Mouse (Mus musculus): ENCODE data around the gene Sgtb. TPM values are rescaled to one million over a fixed set of nuclear protein-coding genes. Genes with fewer than 3 reads are reported as not detected.

Sgtb gene
- polyA plus RNA-seq, 1 experiment from 2014 or later, result 7.4 TPM

DNA sequence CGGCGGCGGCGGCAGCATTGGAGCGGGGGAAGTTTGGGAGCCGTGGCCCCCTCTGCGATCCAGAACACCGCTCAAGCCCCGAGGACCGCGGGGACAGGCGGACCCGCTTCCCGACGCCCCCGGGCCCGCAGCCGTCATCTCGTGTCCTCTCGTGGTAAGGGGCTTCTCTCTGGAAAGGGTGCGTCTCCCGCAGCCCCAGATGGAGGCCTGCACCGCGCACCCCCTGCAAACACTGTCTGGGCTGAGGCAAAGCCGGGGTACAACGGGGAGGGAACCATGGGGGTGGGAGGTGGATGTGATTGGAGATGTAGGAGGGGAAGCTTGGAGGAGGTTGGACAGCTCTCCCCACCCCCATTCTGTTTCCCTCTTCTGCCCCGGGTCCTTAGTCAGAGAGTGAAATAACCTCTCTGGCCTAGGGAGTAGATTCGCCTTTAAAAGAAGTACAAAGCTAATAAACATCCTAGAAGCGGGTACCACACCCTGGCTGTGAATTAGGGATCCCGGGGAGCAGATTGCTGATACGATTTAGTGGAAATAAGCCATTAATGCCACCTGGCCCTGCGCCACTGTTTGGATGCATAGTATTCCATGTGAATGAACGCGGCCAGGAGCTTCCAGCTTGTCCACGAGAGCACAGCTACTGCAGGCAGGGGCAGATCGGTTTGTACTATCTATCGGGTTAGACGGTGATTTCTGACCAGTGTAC is 428 bp downstream of the Sgtb start:
- Histone ChIP-seq H3K36me3 (peaks cover 6% of the 10 kb centered on the region; the same call in 1 of the 2 replicates), H3K9ac (replicated peaks) (peak overlapping the region; percentile 76), H3K9me3 (no peaks in the 10 kb centered on the region), H3K4me1 (replicated peaks) (peaks cover 9% of the 10 kb centered on the region; the same call in 1 of the 2 replicates), H3K27ac (peak overlapping the region; percentile 77), H3K4me3 (replicated peaks) (peak overlapping the region; percentile 80), H3K4me2 (peak overlapping the region; percentile 99), H3K27me3 (no peaks in the 10 kb centered on the region)
- peak; percentile 83 for ATAC-seq (ENCODE audit: insufficient number of reproducible peaks, insufficient read depth, low FRiP score, low TSS enrichment, low read depth)
- WGBS, result 2% methylated on average over 38 of the region's 38 CpGs

DNA sequence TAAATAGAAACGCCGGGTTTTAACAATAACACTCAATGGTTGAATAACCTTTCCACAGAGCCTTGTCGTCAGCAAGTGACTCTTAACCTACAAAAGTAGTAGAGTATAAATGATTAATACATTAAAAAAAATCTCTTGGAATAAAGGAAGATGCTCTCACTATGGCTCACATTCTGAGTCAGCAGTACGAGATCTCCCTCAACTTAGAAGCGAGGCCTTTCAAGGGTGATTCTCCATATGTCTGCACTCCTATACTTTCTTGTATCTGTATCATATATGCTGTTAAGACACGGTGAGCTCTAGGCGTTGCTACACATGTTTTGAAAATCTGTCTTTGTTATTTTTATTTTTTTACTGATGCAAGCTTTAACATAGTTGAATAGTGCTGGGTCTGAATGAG is 985 bp downstream of the Sgtb start:
- no peak overlapping the region for H3K27ac ChIP-seq
- peaks cover 7% of the 10 kb centered on the region; the same call in 1 of the 2 replicates for H3K36me3 ChIP-seq
- H3K27me3 ChIP-seq, result no peaks in the 10 kb centered on the region
- peak overlapping the region; percentile 76; the same call in 1 of the 2 replicates for H3K9ac ChIP-seq (replicated peaks)
- ATAC-seq (ENCODE audit: insufficient number of reproducible peaks, insufficient read depth, low FRiP score, low TSS enrichment, low read depth), result no peak
- 58% methylated on average over 7 of the region's 7 CpGs for WGBS
- H3K9me3 ChIP-seq, result no peaks in the 10 kb centered on the region
- H3K4me2 ChIP-seq, result peak overlapping the region; percentile 99
- H3K4me1 ChIP-seq (replicated peaks), result peaks cover 9% of the 10 kb centered on the region; the same call in 1 of the 2 replicates
- peak overlapping the region; percentile 80 for H3K4me3 ChIP-seq (replicated peaks)

DNA sequence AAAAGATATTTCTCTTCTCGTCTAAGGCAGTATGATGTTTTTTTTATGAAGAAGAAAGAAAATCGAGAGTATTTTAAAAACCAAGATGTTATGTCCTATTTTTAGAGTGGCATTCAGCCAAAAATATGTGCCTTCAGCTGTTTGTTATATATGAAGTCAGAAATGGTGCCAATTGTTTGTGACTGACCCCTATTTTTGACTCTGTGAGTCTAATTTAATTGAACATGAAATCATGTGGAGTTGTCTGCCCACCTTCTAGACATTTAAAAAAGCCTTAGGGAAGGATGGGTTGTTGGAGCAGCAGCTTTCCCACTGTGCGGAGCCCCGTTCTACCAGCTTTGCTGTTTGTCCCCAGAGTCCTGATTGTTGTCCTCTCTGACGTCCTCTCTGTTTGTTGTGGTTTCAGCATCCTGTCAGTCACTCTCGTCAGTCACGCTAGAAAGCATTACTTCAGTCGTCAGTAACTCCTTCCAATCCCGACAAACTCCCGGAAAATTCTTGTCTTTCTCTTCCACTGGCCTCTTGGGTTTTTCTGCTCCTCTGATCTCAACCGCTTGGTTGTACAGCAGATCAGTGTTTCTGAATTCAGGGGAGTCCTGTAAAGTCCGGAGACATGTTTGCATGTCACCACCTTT is 2.8 kb downstream of the Sgtb start:
- Histone ChIP-seq H3K4me1 (replicated peaks) (peaks cover 9% of the 10 kb centered on the region; the same call in 1 of the 2 replicates), H3K27me3 (no peaks in the 10 kb centered on the region), H3K27ac (no peak overlapping the region), H3K9ac (replicated peaks) (no peak overlapping the region), H3K9me3 (no peaks in the 10 kb centered on the region), H3K36me3 (peaks cover 20% of the 10 kb centered on the region; the same call in 1 of the 2 replicates), H3K4me3 (replicated peaks) (no peak overlapping the region), H3K4me2 (no peak overlapping the region)
- 72% methylated on average over 12 of the region's 12 CpGs for WGBS
- ATAC-seq (ENCODE audit: insufficient number of reproducible peaks, insufficient read depth, low FRiP score, low TSS enrichment, low read depth), result no peak

DNA sequence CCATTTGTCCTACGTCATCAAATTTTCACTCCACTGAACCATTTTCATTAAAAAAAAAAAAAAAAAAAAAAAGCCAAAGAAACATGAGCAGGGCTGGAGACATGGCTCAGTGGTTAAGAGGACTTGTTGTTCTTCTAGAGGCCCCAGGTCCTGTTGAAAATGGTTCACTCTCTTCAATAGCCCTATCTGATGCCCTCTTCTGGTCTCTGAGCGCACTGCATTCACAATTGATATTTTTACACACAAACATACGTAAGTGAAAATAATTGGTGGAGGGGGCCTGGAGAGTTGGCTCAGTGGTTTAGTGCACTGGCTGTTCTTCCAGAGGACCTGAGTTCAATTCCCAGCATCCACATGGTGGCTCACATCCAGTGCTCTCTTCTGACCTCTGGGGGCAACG is 4.2 kb downstream of the Sgtb start:
- H3K4me3 ChIP-seq (replicated peaks), result no peak overlapping the region
- no peak overlapping the region for H3K4me2 ChIP-seq
- ATAC-seq (ENCODE audit: insufficient number of reproducible peaks, insufficient read depth, low FRiP score, low TSS enrichment, low read depth), result no peak
- H3K9ac ChIP-seq (replicated peaks), result no peak overlapping the region
- H3K27ac ChIP-seq, result no peak overlapping the region
- peaks cover 27% of the 10 kb centered on the region for H3K36me3 ChIP-seq
- H3K4me1 ChIP-seq (replicated peaks), result peaks cover 4% of the 10 kb centered on the region; the same call in 1 of the 2 replicates
- WGBS, result 91% methylated on average over 4 of the region's 4 CpGs
- no peaks in the 10 kb centered on the region for H3K9me3 ChIP-seq
- no peaks in the 10 kb centered on the region for H3K27me3 ChIP-seq

DNA sequence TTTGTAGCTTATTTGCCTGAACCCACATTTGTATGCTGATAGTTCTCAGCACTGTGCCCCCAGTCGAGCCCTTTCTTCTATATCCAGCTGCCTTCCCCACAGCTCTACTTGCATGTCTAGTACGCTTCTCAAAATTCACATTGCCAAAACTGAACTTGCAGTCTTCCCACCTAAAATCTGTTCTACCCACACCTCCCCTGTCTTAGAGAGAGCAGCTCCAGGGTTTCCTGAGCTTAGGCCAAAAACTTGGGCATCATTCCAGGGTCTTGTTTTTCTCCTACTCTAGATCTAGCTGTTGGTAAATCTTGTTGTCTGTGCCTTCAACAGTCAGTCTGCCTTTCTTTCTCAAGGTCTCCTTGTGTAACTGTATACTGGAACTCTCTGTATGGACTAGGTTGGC is 5.3 kb downstream of the Sgtb start:
- Histone ChIP-seq H3K4me3 (replicated peaks) (no peak overlapping the region), H3K4me2 (no peak overlapping the region), H3K27me3 (no peaks in the 10 kb centered on the region), H3K36me3 (peaks cover 33% of the 10 kb centered on the region), H3K9me3 (no peaks in the 10 kb centered on the region), H3K4me1 (replicated peaks) (peaks cover 4% of the 10 kb centered on the region; the same call in 1 of the 2 replicates), H3K27ac (no peak overlapping the region), H3K9ac (replicated peaks) (no peak overlapping the region)
- WGBS, result 96% methylated on average over 2 of the region's 2 CpGs
- ATAC-seq (ENCODE audit: insufficient number of reproducible peaks, insufficient read depth, low FRiP score, low TSS enrichment, low read depth), result no peak

DNA sequence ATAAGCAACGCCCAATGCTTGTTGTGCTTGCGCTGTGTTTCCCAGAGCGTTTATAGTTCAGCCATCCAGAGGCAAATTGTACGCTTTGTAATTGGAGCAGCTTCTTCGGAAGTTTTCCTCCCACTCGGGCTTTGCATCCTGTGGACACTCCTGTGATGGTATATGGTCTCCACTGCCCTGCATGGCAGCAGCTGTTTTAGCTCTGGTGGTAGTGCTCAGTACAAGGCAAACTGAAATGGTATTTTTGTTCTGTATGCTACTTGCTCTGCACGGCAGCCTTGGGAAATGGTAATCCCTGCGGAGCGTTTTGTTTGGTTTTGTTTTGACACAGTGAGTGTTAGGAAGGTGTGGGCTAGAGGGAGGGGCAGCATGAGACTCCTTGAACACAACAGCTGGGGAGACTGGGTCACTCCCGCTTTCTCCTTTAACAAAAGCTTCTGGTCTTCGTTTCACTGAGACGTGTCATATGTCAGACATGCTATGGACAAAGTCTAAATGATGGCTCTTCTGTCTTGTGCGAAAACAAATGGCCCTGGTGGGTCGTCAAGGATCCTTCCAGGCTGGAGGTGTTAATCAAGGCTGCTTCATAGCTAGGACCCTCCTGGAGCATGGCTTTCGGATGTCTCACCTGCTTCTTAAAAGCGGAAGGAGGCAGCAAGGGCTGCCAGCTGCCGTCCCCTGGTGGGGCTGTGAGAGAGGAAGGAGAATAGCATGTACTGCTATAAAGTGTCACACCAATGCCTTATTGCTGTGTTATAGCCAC is 12.7 kb downstream of the Sgtb start:
- Histone ChIP-seq H3K27me3 (no peaks in the 10 kb centered on the region), H3K27ac (no peak overlapping the region), H3K9me3 (no peaks in the 10 kb centered on the region), H3K4me3 (replicated peaks) (no peak overlapping the region), H3K4me2 (no peak overlapping the region), H3K9ac (replicated peaks) (no peak overlapping the region), H3K4me1 (replicated peaks) (peaks cover 5% of the 10 kb centered on the region; the same call in 1 of the 2 replicates), H3K36me3 (peaks cover 29% of the 10 kb centered on the region)
- no peak for ATAC-seq (ENCODE audit: insufficient number of reproducible peaks, insufficient read depth, low FRiP score, low TSS enrichment, low read depth)
- 50% methylated on average over 17 of the region's 17 CpGs for WGBS

DNA sequence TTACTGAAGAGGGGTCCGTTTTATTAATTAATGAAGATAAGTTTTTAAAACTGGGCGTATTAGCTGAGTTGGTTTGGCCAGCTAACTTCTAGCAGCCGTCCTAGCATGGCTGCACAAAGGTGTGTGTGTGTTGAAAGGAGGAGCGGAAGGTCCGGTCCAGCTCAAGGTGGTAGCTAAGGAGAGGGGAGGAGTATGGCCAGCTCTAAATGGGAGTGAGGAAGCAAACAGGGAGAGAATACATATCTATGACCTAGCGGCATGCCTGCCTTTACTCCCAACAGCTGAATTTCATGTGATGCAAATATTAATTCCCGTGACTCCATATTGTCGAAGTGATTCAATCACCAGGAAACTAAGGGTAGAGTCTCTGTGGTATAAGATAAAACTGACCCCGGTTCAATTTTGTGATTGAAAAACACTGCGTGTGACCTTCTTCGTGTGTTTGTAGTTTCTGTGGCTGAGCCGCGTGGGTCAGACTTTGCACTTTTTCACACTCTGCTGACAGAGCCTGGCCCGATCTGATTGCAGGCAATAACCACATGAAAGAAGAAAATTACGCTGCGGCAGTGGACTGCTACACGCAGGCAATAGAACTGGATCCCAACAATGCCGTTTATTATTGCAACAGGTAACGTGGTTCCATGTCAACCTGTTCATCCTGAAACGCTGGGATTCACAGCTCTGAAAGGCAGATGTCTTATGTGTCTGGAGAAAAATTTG is 14.3 kb downstream of the Sgtb start:
- 87% methylated on average over 20 of the region's 20 CpGs for WGBS
- Histone ChIP-seq H3K36me3 (peaks cover 20% of the 10 kb centered on the region), H3K9me3 (no peaks in the 10 kb centered on the region), H3K4me3 (replicated peaks) (no peak overlapping the region), H3K4me2 (no peak overlapping the region), H3K9ac (replicated peaks) (no peak overlapping the region), H3K27ac (no peak overlapping the region), H3K4me1 (replicated peaks) (peaks cover 5% of the 10 kb centered on the region; the same call in 1 of the 2 replicates), H3K27me3 (no peaks in the 10 kb centered on the region)
- ATAC-seq (ENCODE audit: insufficient number of reproducible peaks, insufficient read depth, low FRiP score, low TSS enrichment, low read depth), result no peak

DNA sequence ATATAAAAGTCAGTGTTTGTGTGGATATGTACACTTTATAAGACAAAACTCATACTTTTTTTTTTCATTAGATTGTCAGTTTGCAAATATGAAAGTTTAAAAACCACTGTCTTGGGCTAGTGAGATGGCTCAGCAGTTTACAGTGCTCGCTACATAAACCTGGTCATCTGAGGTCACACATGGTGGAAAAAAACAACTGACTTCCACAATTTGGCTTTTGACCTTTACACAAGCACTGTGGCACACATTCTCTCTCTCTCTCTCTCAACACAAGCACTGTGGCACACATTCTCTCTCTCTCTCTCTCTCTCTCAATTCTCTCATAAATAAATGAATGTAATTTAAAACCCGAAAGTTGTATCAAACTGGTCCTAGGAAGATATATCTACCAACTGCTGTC is 23.0 kb downstream of the Sgtb start:
- H3K9me3 ChIP-seq, result no peaks in the 10 kb centered on the region
- H3K4me1 ChIP-seq (replicated peaks), result no peaks in the 10 kb centered on the region
- H3K9ac ChIP-seq (replicated peaks), result no peak overlapping the region
- H3K27me3 ChIP-seq, result no peaks in the 10 kb centered on the region
- no peak overlapping the region for H3K4me3 ChIP-seq (replicated peaks)
- 90% methylated on average over 2 of the region's 2 CpGs for WGBS
- no peak overlapping the region for H3K27ac ChIP-seq
- no peak for ATAC-seq (ENCODE audit: insufficient number of reproducible peaks, insufficient read depth, low FRiP score, low TSS enrichment, low read depth)
- H3K4me2 ChIP-seq, result no peak overlapping the region
- peaks cover 41% of the 10 kb centered on the region for H3K36me3 ChIP-seq

DNA sequence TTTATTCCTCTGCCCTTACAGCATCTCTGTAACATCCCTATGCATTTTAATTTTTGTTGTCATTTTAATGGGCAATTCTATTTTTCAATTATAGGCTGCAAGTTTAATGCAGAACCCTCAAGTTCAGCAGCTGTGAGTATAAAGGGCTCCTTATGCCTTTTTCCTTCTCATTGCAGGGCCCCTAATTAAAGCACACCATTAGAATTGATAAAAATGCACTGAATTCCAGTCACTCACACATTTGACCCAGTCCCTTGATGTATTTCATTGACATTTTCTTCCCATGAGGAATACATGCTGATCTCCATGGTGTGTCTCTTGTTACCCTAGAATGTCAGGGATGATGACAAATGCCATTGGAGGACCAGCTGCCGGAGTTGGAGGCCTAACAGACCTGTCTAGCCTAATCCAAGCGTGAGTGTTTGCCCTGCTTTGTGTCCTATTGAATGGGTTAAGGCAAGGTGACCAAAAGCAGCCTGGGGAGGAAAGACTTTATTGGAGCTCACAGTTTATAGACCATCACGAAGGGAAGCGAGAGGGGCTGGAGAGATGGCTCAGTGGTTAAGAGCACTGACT is 25.1 kb downstream of the Sgtb start:
- whole genome bisulfite sequencing, result 84% methylated on average over 4 of the region's 4 CpGs
- H3K4me1 ChIP-seq (replicated peaks), result no peaks in the 10 kb centered on the region
- H3K36me3 ChIP-seq, result peaks cover 50% of the 10 kb centered on the region
- no peak overlapping the region for H3K4me2 ChIP-seq
- no peak overlapping the region for H3K27ac ChIP-seq
- no peaks in the 10 kb centered on the region for H3K9me3 ChIP-seq
- no peak for ATAC-seq (ENCODE audit: insufficient number of reproducible peaks, insufficient read depth, low FRiP score, low TSS enrichment, low read depth)
- H3K4me3 ChIP-seq (replicated peaks), result no peak overlapping the region
- no peaks in the 10 kb centered on the region for H3K27me3 ChIP-seq
- no peak overlapping the region for H3K9ac ChIP-seq (replicated peaks)

DNA sequence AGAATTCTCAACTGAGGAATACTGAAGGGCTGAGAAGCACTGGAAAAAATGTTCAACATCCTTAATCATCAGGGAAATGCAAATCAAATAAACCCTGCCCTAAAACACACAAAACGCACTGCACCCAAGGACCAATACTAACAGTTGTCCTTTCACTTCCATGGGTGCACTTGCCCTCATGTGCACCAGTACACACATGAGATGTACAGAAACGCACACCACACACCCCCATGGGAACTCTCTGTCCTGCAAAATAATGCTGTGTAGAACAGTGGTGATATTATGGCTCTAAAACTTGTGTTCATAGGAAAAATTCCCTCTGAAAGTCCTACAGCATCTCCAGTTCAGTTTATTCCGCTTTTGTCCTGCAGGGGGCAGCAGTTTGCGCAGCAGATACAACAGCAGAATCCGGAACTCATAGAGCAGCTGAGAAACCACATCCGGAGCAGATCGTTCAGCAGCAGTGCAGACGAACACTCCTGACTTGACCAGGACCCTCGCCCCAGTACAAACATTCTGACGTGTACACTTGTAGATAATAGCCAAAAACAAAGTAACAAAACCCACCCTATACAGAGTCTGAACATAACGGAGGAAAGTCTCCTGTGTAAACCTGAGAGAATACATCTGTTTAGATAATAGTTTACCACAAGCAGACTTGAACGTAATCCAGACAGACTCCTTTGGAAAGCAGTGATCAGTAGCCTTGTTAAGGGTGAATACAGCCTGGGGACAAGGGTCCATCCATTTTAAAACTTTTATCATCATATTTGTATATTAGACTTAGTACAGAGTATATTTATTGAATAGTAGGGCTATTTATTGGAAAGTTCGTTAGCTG is 30.0 kb downstream of the Sgtb start:
- Histone ChIP-seq H3K36me3 (peaks cover 68% of the 10 kb centered on the region), H3K9me3 (no peaks in the 10 kb centered on the region), H3K27me3 (no peaks in the 10 kb centered on the region), H3K4me2 (no peak overlapping the region), H3K4me3 (replicated peaks) (no peak overlapping the region), H3K9ac (replicated peaks) (no peak overlapping the region), H3K27ac (no peak overlapping the region), H3K4me1 (replicated peaks) (no peaks in the 10 kb centered on the region)
- no peak for ATAC-seq (ENCODE audit: insufficient number of reproducible peaks, insufficient read depth, low FRiP score, low TSS enrichment, low read depth)
- WGBS, result 44% methylated on average over 13 of the region's 13 CpGs

Data from limb, embryonic 12.5 days (tissue).